Mouse (Mus musculus): Measurements from ENCODE around the gene Ppp2r3a. TPM values are rescaled to one million over a fixed set of nuclear protein-coding genes. Genes with fewer than 3 reads are reported as not detected.

Gene Ppp2r3a
- polyA plus RNA-seq, 1 experiment from 2014 or later, result 40.0 TPM

GRCm38 (mm10) chr9:101282651-101283050 lies 31.1 kb upstream of the Ppp2r3a start:
- H3K27ac ChIP-seq (replicated peaks; ENCODE audit: low read depth, low read length), result no peak overlapping the region
- no peak for ATAC-seq (ENCODE audit: low FRiP score, low TSS enrichment)
- no peak overlapping the region for H3K9ac ChIP-seq (replicated peaks; ENCODE audit: low read length)
- no peak overlapping the region for H3K4me3 ChIP-seq (replicated peaks; ENCODE audit: low read depth, low read length)
- WGBS, result 75% methylated on average over 6 of the region's 6 CpGs
- H3K9me3 ChIP-seq (ENCODE audit: control insufficient read depth, low read length), result no peaks in the 10 kb centered on the region
- no peaks in the 10 kb centered on the region for H3K4me1 ChIP-seq (ENCODE audit: control insufficient read depth, insufficient read depth, low read length)
- H3K27me3 ChIP-seq (ENCODE audit: control insufficient read depth, insufficient read depth, low read length), result no peaks in the 10 kb centered on the region
- no peaks in the 10 kb centered on the region for H3K36me3 ChIP-seq (ENCODE audit: control insufficient read depth, insufficient read depth, low read length)
- H3K4me2 ChIP-seq (ENCODE audit: low read length), result no peak overlapping the region
- DNase-seq, result no peak

DNA sequence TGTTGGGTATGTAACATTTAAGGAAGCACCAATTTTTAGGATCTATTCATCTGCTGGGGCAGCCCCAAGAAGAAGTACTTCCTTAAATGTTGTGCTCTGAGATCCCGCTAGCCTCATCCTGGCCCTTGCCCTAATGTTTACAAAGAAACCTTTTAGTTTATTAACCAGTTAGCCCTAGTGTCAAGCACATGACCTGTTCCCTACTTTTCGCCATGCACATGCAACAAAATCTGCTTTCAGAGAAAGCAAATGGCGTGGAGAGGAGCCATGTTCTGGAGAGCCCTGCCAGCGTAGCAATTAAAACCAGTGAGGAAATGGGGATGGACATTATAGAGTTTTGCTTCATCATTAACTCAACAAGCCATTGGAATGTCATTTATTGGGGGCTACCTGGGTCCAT lies 30.3 kb upstream of the Ppp2r3a start:
- no peaks in the 10 kb centered on the region for H3K27me3 ChIP-seq (ENCODE audit: control insufficient read depth, insufficient read depth, low read length)
- no peak for DNase-seq
- 93% methylated on average over 4 of the region's 4 CpGs for WGBS
- no peak overlapping the region for H3K9ac ChIP-seq (replicated peaks; ENCODE audit: low read length)
- no peaks in the 10 kb centered on the region for H3K36me3 ChIP-seq (ENCODE audit: control insufficient read depth, insufficient read depth, low read length)
- H3K9me3 ChIP-seq (ENCODE audit: control insufficient read depth, low read length), result no peaks in the 10 kb centered on the region
- H3K4me2 ChIP-seq (ENCODE audit: low read length), result no peak overlapping the region
- H3K4me3 ChIP-seq (replicated peaks; ENCODE audit: low read depth, low read length), result no peak overlapping the region
- H3K27ac ChIP-seq (replicated peaks; ENCODE audit: low read depth, low read length), result no peak overlapping the region
- no peak for ATAC-seq (ENCODE audit: low FRiP score, low TSS enrichment)
- no peaks in the 10 kb centered on the region for H3K4me1 ChIP-seq (ENCODE audit: control insufficient read depth, insufficient read depth, low read length)

DNA sequence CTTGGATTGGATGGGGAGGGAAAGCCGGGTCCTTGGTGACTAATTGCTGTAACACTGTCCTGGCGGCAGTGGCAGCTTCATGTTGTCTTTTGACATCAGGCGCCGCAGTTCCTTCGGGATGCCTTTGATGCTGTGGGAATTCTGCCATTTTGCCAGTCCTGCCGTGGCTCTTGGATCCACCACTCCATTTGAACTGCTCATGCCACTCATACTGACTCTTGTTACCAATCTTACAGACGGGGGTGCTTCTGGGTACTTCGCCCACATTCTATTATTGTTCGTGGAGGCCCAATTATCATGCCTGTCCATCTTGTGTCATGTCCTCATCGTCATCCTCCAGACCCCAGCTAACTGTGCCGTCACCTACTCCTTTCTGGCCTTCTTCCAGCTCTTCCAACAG lies 29.7 kb upstream of the Ppp2r3a start:
- Histone ChIP-seq H3K36me3 (ENCODE audit: control insufficient read depth, insufficient read depth, low read length) (no peaks in the 10 kb centered on the region), H3K27ac (replicated peaks; ENCODE audit: low read depth, low read length) (no peak overlapping the region), H3K4me3 (replicated peaks; ENCODE audit: low read depth, low read length) (no peak overlapping the region), H3K9ac (replicated peaks; ENCODE audit: low read length) (no peak overlapping the region), H3K9me3 (ENCODE audit: control insufficient read depth, low read length) (no peaks in the 10 kb centered on the region), H3K27me3 (ENCODE audit: control insufficient read depth, insufficient read depth, low read length) (no peaks in the 10 kb centered on the region), H3K4me2 (ENCODE audit: low read length) (no peak overlapping the region), H3K4me1 (ENCODE audit: control insufficient read depth, insufficient read depth, low read length) (no peaks in the 10 kb centered on the region)
- DNase-seq, result no peak
- ATAC-seq (ENCODE audit: low FRiP score, low TSS enrichment), result no peak
- 65% methylated on average over 11 of the region's 11 CpGs for WGBS

GRCm38 (mm10) chr9:101280867-101281266 lies 29.3 kb upstream of the Ppp2r3a start:
- no peaks in the 10 kb centered on the region for H3K4me1 ChIP-seq (ENCODE audit: control insufficient read depth, insufficient read depth, low read length)
- no peak overlapping the region for H3K4me3 ChIP-seq (replicated peaks; ENCODE audit: low read depth, low read length)
- 90% methylated on average over 6 of the region's 6 CpGs for WGBS
- no peak for ATAC-seq (ENCODE audit: low FRiP score, low TSS enrichment)
- no peaks in the 10 kb centered on the region for H3K27me3 ChIP-seq (ENCODE audit: control insufficient read depth, insufficient read depth, low read length)
- no peak for DNase-seq
- no peaks in the 10 kb centered on the region for H3K9me3 ChIP-seq (ENCODE audit: control insufficient read depth, low read length)
- H3K27ac ChIP-seq (replicated peaks; ENCODE audit: low read depth, low read length), result no peak overlapping the region
- H3K4me2 ChIP-seq (ENCODE audit: low read length), result no peak overlapping the region
- H3K9ac ChIP-seq (replicated peaks; ENCODE audit: low read length), result no peak overlapping the region
- no peaks in the 10 kb centered on the region for H3K36me3 ChIP-seq (ENCODE audit: control insufficient read depth, insufficient read depth, low read length)

DNA sequence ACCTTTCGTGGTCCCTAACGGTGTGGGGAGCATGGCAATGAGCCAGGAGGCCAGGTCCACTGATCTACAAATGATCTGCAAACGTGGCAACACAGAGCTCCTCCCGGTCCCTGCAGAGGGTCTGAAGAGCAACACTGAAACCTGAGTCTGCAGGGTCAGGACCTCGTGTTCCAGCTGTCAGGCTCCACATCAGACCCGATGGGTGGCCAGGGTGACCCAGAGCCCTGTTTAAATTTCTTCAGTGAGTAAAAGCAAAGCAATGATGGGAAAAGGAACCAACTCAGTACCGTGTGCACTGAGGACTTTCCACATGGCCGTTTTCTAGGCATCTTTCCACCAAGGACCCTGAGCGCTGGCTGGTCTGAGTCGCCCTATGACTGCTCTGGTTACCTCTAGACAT lies 28.6 kb upstream of the Ppp2r3a start:
- H3K4me3 ChIP-seq (replicated peaks; ENCODE audit: low read depth, low read length), result no peak overlapping the region
- no peak for DNase-seq
- 73% methylated on average over 10 of the region's 10 CpGs for WGBS
- H3K9me3 ChIP-seq (ENCODE audit: control insufficient read depth, low read length), result no peaks in the 10 kb centered on the region
- H3K4me1 ChIP-seq (ENCODE audit: control insufficient read depth, insufficient read depth, low read length), result no peaks in the 10 kb centered on the region
- no peaks in the 10 kb centered on the region for H3K36me3 ChIP-seq (ENCODE audit: control insufficient read depth, insufficient read depth, low read length)
- H3K4me2 ChIP-seq (ENCODE audit: low read length), result no peak overlapping the region
- no peak for ATAC-seq (ENCODE audit: low FRiP score, low TSS enrichment)
- no peaks in the 10 kb centered on the region for H3K27me3 ChIP-seq (ENCODE audit: control insufficient read depth, insufficient read depth, low read length)
- no peak overlapping the region for H3K9ac ChIP-seq (replicated peaks; ENCODE audit: low read length)
- no peak overlapping the region for H3K27ac ChIP-seq (replicated peaks; ENCODE audit: low read depth, low read length)

DNA sequence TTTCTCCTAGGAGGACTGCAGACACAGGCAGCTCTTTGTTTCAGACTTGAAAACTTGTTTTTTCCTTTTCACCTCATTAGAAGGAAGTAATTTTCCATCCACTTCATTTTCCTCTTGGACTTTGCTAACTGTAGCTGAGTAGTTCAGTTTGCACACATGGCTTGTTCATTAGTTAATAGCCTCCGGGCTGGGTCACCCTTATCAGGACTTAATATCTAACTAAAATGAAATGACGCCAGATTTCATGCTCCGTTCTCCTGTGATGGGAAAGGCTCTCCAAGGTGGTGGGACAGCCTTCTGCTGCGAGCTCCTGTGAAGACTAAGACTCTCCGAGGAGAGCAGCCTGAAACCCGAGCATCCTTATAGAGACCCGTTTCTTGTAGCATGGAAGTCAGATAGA lies 21.1 kb upstream of the Ppp2r3a start:
- Histone ChIP-seq H3K9ac (replicated peaks; ENCODE audit: low read length) (no peak overlapping the region), H3K4me2 (ENCODE audit: low read length) (no peak overlapping the region), H3K4me3 (replicated peaks; ENCODE audit: low read depth, low read length) (no peak overlapping the region), H3K9me3 (ENCODE audit: control insufficient read depth, low read length) (no peaks in the 10 kb centered on the region), H3K36me3 (ENCODE audit: control insufficient read depth, insufficient read depth, low read length) (no peaks in the 10 kb centered on the region), H3K27ac (replicated peaks; ENCODE audit: low read depth, low read length) (no peak overlapping the region), H3K4me1 (ENCODE audit: control insufficient read depth, insufficient read depth, low read length) (no peaks in the 10 kb centered on the region), H3K27me3 (ENCODE audit: control insufficient read depth, insufficient read depth, low read length) (no peaks in the 10 kb centered on the region)
- 90% methylated on average over 7 of the region's 7 CpGs for WGBS
- DNase-seq (no peak), ATAC-seq (ENCODE audit: low FRiP score, low TSS enrichment) (no peak)

GRCm38 (mm10) chr9:101270020-101270419 lies 18.4 kb upstream of the Ppp2r3a start:
- Histone ChIP-seq H3K4me3 (replicated peaks; ENCODE audit: low read depth, low read length) (no peak overlapping the region), H3K36me3 (ENCODE audit: control insufficient read depth, insufficient read depth, low read length) (no peaks in the 10 kb centered on the region), H3K4me1 (ENCODE audit: control insufficient read depth, insufficient read depth, low read length) (peaks cover 5% of the 10 kb centered on the region; the same call in 1 of the 2 replicates), H3K9ac (replicated peaks; ENCODE audit: low read length) (no peak overlapping the region), H3K4me2 (ENCODE audit: low read length) (no peak overlapping the region), H3K27ac (replicated peaks; ENCODE audit: low read depth, low read length) (no peak overlapping the region), H3K9me3 (ENCODE audit: control insufficient read depth, low read length) (no peaks in the 10 kb centered on the region), H3K27me3 (ENCODE audit: control insufficient read depth, insufficient read depth, low read length) (no peaks in the 10 kb centered on the region)
- no peak for DNase-seq
- 39% methylated on average over 5 of the region's 5 CpGs for WGBS
- no peak for ATAC-seq (ENCODE audit: low FRiP score, low TSS enrichment)

- no peak for ATAC-seq (ENCODE audit: low FRiP score, low TSS enrichment)
- H3K9me3 ChIP-seq (ENCODE audit: control insufficient read depth, low read length), result no peaks in the 10 kb centered on the region
- DNase-seq, result peak; percentile 40
- H3K9ac ChIP-seq (replicated peaks; ENCODE audit: low read length), result 0 out of 2 replicates have a peak overlapping the region, but pooled peaks have one; percentile 2
- peaks cover 15% of the 10 kb centered on the region; the same call in 1 of the 2 replicates for H3K4me1 ChIP-seq (ENCODE audit: control insufficient read depth, insufficient read depth, low read length)
- H3K36me3 ChIP-seq (ENCODE audit: control insufficient read depth, insufficient read depth, low read length), result no peaks in the 10 kb centered on the region
- no peak overlapping the region for H3K4me3 ChIP-seq (replicated peaks; ENCODE audit: low read depth, low read length)
- WGBS, result 60% methylated on average over 8 of the region's 8 CpGs
- H3K4me2 ChIP-seq (ENCODE audit: low read length), result peak overlapping the region; percentile 30; the same call in 1 of the 2 replicates
- H3K27ac ChIP-seq (replicated peaks; ENCODE audit: low read depth, low read length), result peak overlapping the region; percentile 84
- H3K27me3 ChIP-seq (ENCODE audit: control insufficient read depth, insufficient read depth, low read length), result no peaks in the 10 kb centered on the region
These were observed 14.4 kb upstream of the Ppp2r3a start for GRCm38 (mm10) chr9:101266043-101266442.

- H3K9me3 ChIP-seq (ENCODE audit: control insufficient read depth, low read length), result no peaks in the 10 kb centered on the region
- H3K4me2 ChIP-seq (ENCODE audit: low read length), result peak overlapping the region; percentile 30; the same call in 1 of the 2 replicates
- ATAC-seq (ENCODE audit: low FRiP score, low TSS enrichment), result peak; percentile 79
- 0 out of 2 replicates have a peak overlapping the region, but pooled peaks have one; percentile 2 for H3K9ac ChIP-seq (replicated peaks; ENCODE audit: low read length)
- peak overlapping the region; percentile 84 for H3K27ac ChIP-seq (replicated peaks; ENCODE audit: low read depth, low read length)
- 27% methylated on average over 6 of the region's 6 CpGs for WGBS
- no peaks in the 10 kb centered on the region for H3K27me3 ChIP-seq (ENCODE audit: control insufficient read depth, insufficient read depth, low read length)
- no peaks in the 10 kb centered on the region for H3K36me3 ChIP-seq (ENCODE audit: control insufficient read depth, insufficient read depth, low read length)
- peak; percentile 87 for DNase-seq
- H3K4me1 ChIP-seq (ENCODE audit: control insufficient read depth, insufficient read depth, low read length), result peaks cover 15% of the 10 kb centered on the region; the same call in 1 of the 2 replicates
- H3K4me3 ChIP-seq (replicated peaks; ENCODE audit: low read depth, low read length), result no peak overlapping the region
These were observed 14.0 kb upstream of the Ppp2r3a start for GRCm38 (mm10) chr9:101265546-101265945.
